Mouse (Mus musculus) CD4-positive, CD25-positive, alpha-beta regulatory T cell, adult 2 months (primary cell): Measurements from ENCODE around the gene Dll4.

Experiments
- DNase-seq: peaks from one replicate; pipeline ENCODE4 v3.0.0-alpha.2; 2012; ENCODE audit warnings: low read depth, low spot score

Dll4 gene

GRCm38 (mm10) chr2:119325568-119326143 is at the start of gene Dll4:
Gene Dll4, plus strand, starts transcription at chr2:119325784.
- peak; percentile 48 for DNase-seq

- no peak for DNase-seq
Measured at GRCm38 (mm10) chr2:119276926-119277325, 48.7 kb upstream of the Dll4 start.

GRCm38 (mm10) chr2:119277810-119278209 is 47.8 kb upstream of the Dll4 start:
- DNase-seq, result no peak

- DNase-seq, result no peak
Measured at GRCm38 (mm10) chr2:119281899-119282565, 43.6 kb upstream of the Dll4 start.

GRCm38 (mm10) chr2:119287372-119287771 is 38.2 kb upstream of the Dll4 start:
- DNase-seq, result no peak

GRCm38 (mm10) chr2:119288270-119288882 is 37.2 kb upstream of the Dll4 start, which contains the start of gene Vps18:
Gene Vps18, plus strand, starts transcription at chr2:119288740.
- peak; percentile 99 for DNase-seq

- no peak for DNase-seq
Measured at GRCm38 (mm10) chr2:119289014-119289416, 36.6 kb upstream of the Dll4 start.

- DNase-seq, result no peak
Measured at GRCm38 (mm10) chr2:119292281-119292680, 33.3 kb upstream of the Dll4 start.

GRCm38 (mm10) chr2:119292852-119293251 is 32.7 kb upstream of the Dll4 start:
- DNase-seq, result no peak

GRCm38 (mm10) chr2:119293311-119293710 is 32.3 kb upstream of the Dll4 start:
- DNase-seq, result no peak

- DNase-seq, result no peak
Measured at GRCm38 (mm10) chr2:119293776-119294390, 31.7 kb upstream of the Dll4 start.

GRCm38 (mm10) chr2:119294411-119294810 is 31.2 kb upstream of the Dll4 start:
- DNase-seq, result no peak

- DNase-seq, result no peak
Measured at GRCm38 (mm10) chr2:119296756-119297155, 28.8 kb upstream of the Dll4 start.

- no peak for DNase-seq
Measured at GRCm38 (mm10) chr2:119297506-119297905, 28.1 kb upstream of the Dll4 start.

- peak; percentile 77 for DNase-seq
Measured at GRCm38 (mm10) chr2:119298330-119298729, 27.3 kb upstream of the Dll4 start.

GRCm38 (mm10) chr2:119298839-119299238 is 26.7 kb upstream of the Dll4 start:
- no peak for DNase-seq

- DNase-seq, result peak; percentile 94
Measured at GRCm38 (mm10) chr2:119299981-119300818, 25.4 kb upstream of the Dll4 start.

GRCm38 (mm10) chr2:119300819-119301493 is 24.6 kb upstream of the Dll4 start:
- DNase-seq, result peak; percentile 43

- DNase-seq, result no peak
Measured at GRCm38 (mm10) chr2:119302876-119303275, 22.7 kb upstream of the Dll4 start.

GRCm38 (mm10) chr2:119304391-119304790 is 21.2 kb upstream of the Dll4 start:
- DNase-seq, result no peak

GRCm38 (mm10) chr2:119304798-119305208 is 20.8 kb upstream of the Dll4 start:
- DNase-seq, result no peak
